Mouse (Mus musculus): ENCODE results near the gene Zfp738. TPM values are rescaled to one million over a fixed set of nuclear protein-coding genes. Genes with fewer than 3 reads are reported as not detected.
"Not testable (repeated sequence)": the region's sequence is repeated elsewhere in the genome, so short reads cannot be mapped to it uniquely, and the experiment has no call there.

Gene Zfp738
- polyA plus RNA-seq (2012; rRNA removed) = 5.5 and 6.1 TPM in 2 replicates

DNA sequence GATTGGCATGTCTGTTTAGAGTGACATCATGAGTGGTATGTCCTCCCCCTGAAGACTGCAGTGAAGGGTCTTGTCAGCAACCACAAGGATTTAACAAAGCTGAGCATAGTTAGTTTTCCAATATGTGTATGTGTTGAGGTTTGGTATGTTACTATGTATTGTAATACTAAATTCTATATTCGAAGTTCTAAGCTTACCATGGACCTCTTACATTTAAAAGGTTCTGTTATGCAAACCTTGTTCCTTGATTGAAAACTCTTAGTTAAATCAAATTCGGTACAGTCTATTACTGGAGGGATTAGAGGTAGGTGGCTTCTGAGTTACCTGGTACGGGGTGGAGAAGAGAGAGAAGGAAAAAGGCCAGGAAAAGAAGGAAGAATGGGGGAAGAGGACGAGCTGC is at the start of gene Zfp738:
TSS of gene Zfp738 (minus strand) at position 101 of the 400 bp plus-strand sequence.
- DNase-seq (ENCODE audit: low read depth) = no peak

DNA sequence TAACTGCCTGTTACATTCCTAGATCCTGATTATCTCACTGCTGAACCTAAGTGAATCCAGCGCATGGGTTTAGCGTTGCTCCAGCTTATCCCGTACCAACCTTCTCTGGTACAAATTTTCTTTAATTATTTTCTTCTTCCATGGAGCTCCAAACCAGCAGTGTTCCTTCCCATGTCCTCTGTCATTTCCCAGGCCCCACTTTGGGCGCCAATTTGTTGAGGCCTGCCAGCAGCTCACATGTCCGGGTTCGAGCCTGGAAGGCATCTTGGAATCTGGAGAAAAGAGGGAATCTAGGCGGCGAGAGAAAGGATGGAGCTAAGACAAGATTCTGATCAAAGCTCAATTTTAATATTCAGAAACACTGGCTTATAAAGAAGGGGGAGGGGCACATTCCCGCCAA is 47.5 kb upstream of the Zfp738 start:
- DNase-seq (ENCODE audit: low read depth) = not testable (repeated sequence)

DNA sequence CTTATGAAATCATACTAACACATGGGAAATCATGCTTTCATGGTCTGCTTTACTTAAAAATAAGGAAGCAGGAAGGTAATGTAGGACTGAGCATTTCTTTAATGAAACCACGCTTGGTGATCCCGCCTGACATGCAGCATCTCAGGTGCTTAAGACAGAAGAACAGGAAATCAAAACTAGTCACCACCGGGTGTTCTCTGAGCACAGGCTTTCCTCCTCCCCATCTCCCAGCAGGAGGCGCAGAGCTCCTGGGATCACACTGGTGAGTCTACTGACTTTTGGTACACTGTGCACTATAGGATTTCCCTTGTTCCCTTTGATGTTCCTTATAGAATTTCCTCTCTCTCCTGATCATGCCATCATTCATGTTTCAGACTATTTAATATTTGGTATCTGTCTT is 42.6 kb upstream of the Zfp738 start:
- not testable (repeated sequence) for DNase-seq (ENCODE audit: low read depth)

DNA sequence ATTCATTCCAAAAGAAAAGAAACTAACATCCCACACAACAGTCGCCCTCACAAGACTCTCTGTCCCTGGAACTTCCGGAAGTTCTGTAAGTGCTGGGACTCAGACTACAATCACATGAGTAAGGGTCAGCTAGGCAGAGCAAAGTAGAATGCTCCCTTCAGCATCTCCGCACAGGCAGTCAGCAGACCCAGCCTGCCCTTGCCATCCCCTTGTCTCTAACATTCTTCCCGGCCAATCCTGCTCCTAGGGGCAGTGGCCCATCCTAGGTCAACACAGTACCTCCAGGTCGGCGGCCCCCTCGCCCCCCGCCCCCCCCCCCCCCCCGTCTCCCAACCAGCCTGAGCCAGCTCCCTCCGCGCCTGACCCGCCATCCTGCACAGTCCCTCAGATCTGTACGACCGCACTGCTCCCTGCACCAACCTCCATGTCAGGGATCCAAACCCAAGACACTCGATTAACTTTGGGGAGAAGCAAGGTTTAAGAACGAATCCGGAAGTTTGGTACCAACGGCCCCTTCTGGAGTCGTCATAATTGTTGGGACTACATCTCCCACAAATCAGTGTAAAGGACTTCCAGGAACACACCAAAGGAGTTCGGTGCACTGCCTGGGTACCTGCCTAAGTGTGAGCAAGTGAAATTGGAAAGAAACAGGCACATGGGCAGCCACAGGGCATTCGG is 41.9 kb upstream of the Zfp738 start, which contains the start of gene Zfp65:
TSS of gene Zfp65 (minus strand) at position 533 of the 678 bp plus-strand sequence.
- peak; percentile 33 for DNase-seq (ENCODE audit: low read depth)

DNA sequence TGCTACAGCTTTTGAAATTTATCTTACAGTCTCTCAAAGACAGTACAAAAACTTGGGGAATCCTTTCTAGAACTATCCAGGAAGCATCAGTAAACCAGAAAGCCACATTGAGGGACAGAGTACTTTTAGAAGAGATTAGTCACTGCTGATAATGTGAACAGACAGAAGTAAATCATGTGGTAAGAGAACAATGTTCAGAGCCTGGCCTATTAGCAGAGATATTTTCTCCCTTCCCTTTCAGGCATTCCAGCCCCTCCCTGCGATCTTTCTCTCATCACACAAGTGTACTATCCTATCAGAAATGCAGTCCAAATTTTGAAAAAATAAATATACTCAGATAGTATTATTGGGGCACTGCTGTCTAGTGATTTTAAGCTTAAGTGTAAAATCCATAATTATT is 41.2 kb upstream of the Zfp738 start:
- no peak for DNase-seq (ENCODE audit: low read depth)

DNA sequence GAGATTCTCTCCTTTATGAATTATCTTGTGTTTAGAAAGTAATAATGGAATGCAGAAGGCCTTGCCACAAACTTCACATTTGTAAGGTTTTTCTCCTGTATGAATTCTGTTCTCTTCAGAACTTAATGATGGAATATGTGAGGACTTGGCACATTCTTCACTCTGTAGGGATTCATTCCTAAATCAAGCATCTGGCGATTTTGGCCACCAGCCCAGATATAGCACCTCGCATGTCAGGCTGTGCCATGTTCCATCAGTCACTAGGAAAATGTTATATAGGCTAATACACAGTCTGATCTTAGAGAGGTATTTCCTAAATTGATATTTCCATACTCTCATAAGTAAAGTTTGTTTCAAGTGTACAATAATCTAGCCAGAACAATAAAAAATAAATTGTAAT is 38.5 kb upstream of the Zfp738 start:
- DNase-seq (ENCODE audit: low read depth) = not testable (repeated sequence)

DNA sequence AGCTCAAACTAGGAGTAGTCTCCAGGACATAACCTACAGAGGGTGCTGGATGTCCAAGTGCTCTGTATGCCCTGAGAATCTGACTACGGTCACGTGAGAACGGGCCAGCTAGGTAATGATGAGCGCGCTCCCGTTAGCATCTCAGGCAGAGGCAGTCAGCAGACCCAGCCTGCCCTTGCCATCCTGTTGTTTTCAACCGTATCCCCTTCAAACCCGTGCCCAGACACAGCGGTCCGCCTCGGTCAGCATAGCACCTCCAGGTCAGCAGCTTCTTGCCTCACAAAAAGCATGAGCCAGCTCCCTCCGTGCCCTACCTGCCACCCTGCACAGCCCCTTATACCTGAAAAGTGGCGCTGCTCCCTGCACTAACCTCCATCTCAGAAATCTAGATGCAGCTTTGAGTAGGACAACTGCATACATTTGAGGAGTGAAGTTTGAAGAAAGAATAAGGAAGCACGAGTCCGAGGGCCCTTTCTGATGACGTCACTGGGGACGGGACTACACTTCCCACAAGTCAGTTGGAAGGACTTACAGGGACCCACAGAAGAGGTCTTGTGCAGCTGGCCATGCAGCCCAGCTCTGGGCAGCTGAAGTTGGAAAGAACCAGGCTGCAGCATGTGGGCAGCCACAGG is 37.1 kb upstream of the Zfp738 start:
- DNase-seq (ENCODE audit: low read depth) = peak; percentile 46

DNA sequence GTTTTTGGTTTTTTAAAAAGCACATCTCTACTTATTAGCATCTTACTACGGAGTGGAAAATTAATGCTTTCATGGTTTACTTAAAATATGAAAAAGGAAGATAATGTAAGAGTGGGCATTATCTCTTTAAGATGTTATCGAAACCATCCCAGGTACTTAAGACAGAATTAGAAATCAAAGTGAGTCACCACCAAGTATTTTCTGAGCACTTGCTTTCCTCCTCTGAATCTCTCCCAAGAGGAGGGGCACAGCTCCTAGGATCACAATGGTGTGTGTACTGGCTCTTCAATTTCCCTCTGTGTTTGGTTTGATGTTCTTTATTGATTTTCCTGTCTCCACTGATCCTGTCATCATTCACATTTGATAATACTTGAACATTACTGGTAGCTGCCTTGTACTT is 3.0 kb downstream of the Zfp738 start:
- DNase-seq (ENCODE audit: low read depth) = not testable (repeated sequence)

DNA sequence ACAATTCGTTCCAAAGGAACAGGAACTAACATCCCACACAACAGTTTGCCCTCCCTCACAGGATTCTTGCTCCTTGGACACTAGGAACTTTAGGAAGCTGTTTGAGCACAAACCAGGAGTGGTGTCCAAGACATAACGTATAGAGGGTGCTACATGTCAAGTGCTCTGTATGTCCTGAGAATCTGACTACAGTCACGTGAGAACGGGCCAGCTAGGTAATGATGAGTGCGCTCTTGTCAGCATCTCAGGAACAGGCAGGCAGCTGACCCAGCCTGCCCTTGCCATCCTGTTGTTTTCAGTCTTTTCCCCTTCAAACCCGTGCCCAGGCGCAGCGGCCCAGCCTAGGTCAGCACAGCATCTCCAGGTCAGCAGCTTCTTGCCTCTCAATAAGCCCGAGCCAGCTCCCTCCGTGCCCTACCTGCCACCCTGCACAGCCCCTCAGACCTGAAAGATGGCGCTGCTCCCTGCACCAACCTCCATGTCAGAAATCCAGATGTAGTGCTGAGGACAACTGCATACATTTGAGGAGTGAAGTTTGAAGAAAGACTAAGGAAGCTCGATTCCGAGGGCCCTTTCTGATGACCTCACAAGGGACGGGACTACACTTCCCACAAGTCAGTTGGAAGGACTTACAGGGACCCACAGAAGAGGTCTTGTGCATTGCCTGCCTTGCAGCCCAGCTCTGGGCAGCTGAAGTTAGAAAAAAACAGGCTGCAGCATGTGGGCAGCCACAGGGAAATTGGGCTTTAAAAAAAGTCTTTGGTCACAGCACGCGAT is 3.7 kb downstream of the Zfp738 start:
- DNase-seq (ENCODE audit: low read depth) = peak; percentile 58

DNA sequence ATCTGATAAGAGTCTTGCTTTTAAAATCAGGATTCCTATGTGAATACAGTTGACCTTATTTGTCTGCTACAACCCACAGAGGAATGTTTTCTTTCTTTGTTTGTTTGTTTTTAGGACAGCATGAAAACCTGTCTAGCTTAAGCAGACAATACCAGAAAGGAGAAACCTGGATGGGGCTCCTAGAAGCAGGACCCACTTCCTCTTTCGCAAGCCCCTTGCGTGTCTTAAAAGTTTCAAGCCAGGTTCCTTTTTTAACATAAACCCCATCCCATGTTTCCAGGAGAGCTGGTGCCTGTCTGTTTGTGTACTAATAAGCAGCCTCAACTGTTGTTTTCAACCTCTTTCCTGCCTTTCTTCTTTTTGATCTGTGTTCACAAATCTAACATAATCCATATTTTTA is 12.0 kb downstream of the Zfp738 start:
- no peak for DNase-seq (ENCODE audit: low read depth)

DNA sequence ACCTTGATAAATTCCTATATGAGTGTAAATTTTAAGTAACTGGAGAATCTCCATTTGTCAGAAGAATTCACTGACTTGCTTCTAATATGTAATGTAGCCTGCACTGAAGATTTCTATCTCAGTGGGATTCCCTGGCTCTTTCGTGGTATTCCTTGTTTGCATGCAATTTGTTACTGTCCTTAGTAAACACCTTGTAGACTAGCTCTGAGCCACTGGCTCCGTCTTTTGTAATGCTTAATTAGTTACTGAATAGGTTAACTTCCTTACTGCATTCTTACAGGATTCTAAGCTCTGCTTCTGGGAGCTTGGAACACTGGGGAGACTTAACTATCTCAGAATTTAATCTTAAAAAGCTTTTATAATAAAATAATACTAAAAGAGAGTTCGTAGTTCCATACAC is 34.4 kb downstream of the Zfp738 start:
- no peak for DNase-seq (ENCODE audit: low read depth)

DNA sequence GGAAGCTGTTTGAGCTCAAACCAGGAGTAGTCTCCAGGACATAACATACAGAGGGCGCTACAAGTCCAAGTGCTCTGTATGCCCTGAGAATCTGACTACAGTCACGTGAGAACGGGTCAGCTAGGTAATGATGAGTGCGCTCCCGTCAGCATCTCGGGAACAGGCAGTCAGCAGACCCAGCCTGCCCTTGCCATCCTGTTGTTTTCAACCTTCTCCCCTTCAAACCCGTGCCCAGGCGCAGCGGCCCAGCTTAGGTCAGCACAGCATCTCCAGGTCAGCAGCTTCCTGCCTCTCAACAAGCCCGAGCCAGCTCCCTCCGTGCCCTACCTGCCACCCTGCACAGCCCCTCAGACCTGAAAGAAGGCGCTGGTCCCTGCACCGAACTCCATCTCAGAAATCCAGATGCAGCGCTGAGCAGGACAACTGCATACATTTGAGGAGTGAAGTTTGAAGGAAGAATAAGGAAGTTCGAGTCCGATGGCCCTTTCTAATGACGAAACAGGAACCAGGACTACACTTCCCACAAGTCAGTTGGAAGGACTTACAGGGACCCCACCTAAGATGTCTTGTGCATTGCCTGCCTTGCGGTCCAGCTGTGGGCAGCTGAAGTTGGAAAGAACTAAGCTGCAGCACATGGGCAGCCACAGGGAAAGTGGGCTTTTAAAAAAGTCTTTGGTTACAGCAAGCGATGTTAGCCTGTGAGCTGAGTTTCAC is 49.4 kb downstream of the Zfp738 start, which contains the start of the genes Gm49345 and Zfp729a:
TSS of gene Gm49345 (minus strand) at position 476 of the 714 bp plus-strand sequence.
TSS of gene Zfp729a (minus strand) at position 498 of the 714 bp plus-strand sequence.
- peak; percentile 61 for DNase-seq (ENCODE audit: low read depth)

DNA sequence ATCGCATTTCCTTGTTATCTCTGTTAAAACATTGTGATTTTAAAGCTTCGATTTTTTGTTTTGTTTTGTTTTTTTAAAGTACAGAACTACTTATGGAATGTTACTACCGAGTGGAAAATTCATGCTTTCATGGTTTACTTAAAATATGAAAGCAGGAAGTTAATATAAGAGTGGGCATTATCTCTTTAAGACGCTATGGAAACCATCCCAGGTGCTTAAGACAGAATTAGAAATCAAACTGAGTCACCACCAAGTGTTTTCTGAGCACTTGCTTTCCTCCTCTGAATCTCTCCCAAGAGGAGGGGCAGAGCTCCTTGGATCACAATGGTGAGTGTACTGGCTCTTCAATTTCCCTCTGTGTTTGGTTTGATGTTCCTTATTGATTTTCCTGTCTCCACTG is 76.8 kb downstream of the Zfp738 start:
- no peak for DNase-seq (ENCODE audit: low read depth)

DNA sequence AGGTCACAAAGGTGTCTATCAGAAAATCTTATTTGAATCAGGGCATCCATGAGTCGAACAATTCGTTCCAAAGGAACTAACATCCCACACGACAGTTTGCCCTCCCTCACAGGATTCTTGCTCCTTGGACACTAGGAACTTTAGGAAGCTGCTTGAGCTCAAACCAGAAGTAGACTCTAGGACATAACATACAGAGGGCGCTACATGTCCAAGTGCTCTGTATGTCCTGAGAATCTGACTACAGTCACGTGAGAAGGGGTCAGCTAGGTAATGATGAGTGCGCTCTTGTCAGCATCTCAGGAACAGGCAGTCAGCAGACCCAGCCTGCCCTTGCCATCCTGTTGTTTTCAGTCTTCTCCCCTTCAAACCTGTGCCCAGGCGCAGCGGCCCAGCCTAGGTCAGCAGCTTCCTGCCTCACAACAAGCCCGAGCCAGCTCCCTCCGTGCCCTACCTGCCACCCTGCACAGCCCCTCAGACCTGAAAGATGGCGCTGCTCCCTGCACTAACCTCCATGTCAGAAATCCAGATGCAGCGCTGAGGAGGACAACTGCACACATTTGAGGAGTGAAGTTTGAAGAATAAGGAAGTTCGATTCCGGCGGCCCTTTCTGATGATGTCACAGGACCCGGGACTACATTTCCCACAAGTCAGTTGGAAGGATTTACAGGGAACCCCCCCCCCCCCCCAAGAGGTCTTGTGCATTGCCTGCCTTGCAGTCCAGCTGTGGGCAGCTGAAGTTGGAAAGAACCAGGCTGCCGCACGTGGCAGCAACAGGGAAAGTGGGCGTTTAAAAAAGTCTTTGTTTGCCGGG is 77.6 kb downstream of the Zfp738 start, which contains the start of gene Zfp729b:
TSS of gene Zfp729b (minus strand) at position 642 of the 811 bp plus-strand sequence.
- DNase-seq (ENCODE audit: low read depth) = peak; percentile 54

Other genes starting within 250 kb of the Zfp738 start
- 3.6 and 4.2 TPM in 2 replicates for gene Zfp874a, start 235.4 kb downstream of the Zfp738 start, polyA plus RNA-seq (2012; rRNA removed)
- gene Zfp874b, start 202.8 kb downstream of the Zfp738 start, polyA plus RNA-seq (2012; rRNA removed) = 2.7 and 3.2 TPM in 2 replicates
- 1.2 and 1.4 TPM in 2 replicates for gene Zfp58, start 186.5 kb downstream of the Zfp738 start, polyA plus RNA-seq (2012; rRNA removed)
- gene Gm26965, start 160.9 kb downstream of the Zfp738 start, polyA plus RNA-seq (2012; rRNA removed) = not detected in 2 replicates
- gene Zfp87, start 160.9 kb downstream of the Zfp738 start, polyA plus RNA-seq (2012; rRNA removed) = 34.9 and 41.6 TPM in 2 replicates
- 2.6 and 3.1 TPM in 2 replicates for gene Zfp748, start 133.2 kb downstream of the Zfp738 start, polyA plus RNA-seq (2012; rRNA removed)
- gene Zfp729b, start 77.4 kb downstream of the Zfp738 start, polyA plus RNA-seq (2012; rRNA removed) = 0.80 and 0.92 TPM in 2 replicates
- gene Gm49345, start 49.3 kb downstream of the Zfp738 start, polyA plus RNA-seq (2012; rRNA removed) = 0.44 and 0.92 TPM in 2 replicates
- 0.81 and 1.0 TPM in 2 replicates for gene Zfp729a, start 49.3 kb downstream of the Zfp738 start, polyA plus RNA-seq (2012; rRNA removed)
- gene Zfp65, start 42.1 kb upstream of the Zfp738 start, polyA plus RNA-seq (2012; rRNA removed) = 1.3 and 1.6 TPM in 2 replicates
- gene Zfp85, start 68.2 kb upstream of the Zfp738 start, polyA plus RNA-seq (2012; rRNA removed) = 0.69 and 0.96 TPM in 2 replicates
- gene Zfp493, start 92.6 kb upstream of the Zfp738 start, polyA plus RNA-seq (2012; rRNA removed) = 0.45 and 1.0 TPM in 2 replicates
- 0.57 and 0.89 TPM in 2 replicates for gene Zfp273, start 126.7 kb upstream of the Zfp738 start, polyA plus RNA-seq (2012; rRNA removed)
- 1.3 and 1.9 TPM in 2 replicates for gene Gm10037, start 144.0 kb upstream of the Zfp738 start, polyA plus RNA-seq (2012; rRNA removed)
- gene BC048507, start 176.3 kb upstream of the Zfp738 start, polyA plus RNA-seq (2012; rRNA removed) = not detected in 2 replicates

Data from gonadal fat pad, adult 2 months (tissue).